Mouse (Mus musculus) frontal cortex, postnatal 14 days (tissue): ENCODE measurements around the gene Olfr223.
"Not testable (repeated sequence)": the region's sequence is repeated elsewhere in the genome, so short reads cannot be mapped to it uniquely, and the experiment has no call there.

ENCODE experiments used
- DNase-seq, 2 experiments: peaks; one replicate each; pipeline ENCODE4 v3.0.0; 2022; ENCODE audit warnings: low spot score in 2 of 2

Olfr223 gene

DNA sequence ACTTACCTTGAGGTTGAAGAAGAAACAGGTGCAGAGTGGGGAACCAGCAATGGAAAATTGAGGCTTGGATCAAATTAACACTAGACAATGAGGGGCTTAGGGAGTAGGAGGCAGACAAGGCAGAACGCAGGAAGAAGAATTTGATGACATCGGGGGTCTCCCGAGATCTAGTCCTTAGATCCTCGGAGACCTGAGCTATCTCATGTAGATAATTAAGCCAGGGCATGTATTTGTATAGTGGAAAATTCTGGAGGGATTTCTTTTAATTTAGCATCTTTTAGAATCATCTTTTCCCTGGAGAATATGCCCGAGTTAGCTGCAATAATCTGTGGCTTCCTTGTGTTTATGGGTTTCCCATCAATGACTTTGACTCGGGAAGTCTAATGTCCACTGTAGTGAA, at the start of gene Olfr223:
Gene Olfr223 (minus strand): TSS at position 101 of the 400 bp plus-strand sequence.
- no peak for DNase-seq

DNA sequence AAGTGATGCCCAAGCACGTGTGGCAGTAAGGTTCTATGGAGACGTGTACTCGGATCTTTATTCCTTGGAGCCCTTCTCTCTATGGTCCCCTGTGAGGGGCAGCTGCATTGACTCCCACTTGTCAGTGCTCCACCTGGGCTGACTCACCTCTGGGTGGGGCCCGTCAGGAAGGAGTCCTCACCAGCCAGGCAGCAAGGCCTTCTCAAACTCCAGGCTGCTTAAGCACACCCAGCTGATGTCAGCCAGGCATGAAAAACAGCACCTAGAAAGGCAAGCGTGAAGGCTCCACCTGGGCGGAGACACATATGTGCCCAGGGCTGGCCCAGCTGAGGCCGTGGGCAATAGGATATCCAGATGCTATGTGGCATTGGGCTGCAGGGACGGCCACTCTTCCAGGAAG, 49.3 kb upstream of the Olfr223 start:
- no peak for DNase-seq

DNA sequence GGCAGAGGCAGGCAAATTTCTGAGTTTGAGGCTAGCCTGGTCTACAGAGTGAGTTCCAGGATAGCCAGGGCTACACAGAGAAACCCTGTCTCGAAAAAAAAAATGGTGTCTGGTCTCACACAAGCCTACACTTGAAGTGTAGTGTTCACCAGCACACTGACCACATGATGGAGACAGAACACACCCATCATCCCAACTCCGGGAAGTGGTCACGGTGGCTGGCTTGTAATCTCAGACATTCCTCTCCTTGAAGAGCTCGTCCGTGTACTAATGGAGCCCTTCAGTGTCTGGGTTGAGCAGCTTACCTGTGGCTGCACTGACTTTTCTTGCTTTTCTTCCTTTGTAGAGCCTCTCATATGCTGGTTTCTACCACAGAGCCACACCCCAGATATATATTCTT, 48.1 kb upstream of the Olfr223 start:
- no peak for DNase-seq

DNA sequence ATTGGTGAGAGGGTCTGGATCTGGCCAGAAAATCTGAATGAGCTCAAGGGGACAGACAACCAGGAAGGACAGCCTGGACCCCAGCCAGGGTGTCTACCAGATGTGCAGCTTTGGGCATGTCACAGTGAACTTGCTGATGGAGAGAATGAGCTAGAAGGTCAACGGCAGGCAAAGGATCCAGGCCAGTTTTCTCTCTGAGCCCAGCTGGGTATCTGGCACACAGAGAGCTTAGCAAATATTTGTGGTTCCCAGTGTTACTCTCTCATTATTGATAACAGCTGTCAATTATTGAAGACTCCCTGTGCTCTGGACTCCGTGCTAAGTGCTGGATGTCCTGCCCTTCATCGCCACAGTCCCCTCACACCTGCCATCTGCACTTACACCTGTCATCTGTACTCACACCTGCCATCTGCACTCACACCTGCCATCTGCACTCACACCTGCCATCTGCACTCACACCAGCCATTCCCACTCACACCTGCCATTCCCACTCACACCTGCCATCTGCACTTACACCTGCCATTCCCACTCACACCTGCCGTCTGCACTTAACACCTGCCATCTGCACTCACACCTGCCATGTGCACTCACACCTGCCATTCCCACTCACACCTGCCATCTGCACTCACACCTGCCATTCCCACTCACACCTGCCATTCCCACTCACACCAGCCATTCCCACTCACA, 47.0 kb upstream of the Olfr223 start:
- DNase-seq: no peak

DNA sequence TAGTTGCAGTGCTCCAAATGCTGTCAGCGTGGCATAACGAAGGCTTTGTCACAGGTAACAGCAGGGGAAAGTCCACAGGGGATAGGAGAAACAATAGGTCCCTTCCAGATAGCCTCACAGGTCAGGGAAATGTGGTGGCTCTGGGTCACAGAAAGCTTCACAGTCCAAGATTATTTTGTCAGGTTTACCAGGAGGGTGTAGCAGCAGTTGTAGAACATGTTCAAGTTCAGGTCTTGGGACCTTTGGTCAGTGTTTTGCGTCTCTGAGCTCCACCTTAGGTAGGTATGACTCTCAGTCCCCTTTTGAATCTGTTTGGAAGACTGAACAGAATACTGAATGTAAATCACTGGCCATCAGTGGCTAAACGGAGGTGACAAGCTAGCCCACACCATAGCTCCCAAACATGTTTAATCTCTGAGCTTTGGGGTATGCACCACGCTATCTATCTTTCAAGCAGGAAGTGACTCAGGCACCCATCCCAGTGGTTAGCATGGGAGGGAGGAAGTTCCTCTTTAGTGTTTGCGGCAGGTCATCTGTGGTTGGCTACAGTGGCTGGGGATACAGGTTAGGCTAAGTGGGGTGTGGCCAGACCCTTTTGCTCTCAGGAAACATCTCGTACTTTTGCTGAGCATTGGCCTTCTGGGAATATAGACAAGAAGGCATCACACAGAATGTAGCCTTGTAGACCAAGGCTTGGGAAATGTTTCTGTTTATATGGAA, 43.8 kb upstream of the Olfr223 start:
- no peak for DNase-seq

DNA sequence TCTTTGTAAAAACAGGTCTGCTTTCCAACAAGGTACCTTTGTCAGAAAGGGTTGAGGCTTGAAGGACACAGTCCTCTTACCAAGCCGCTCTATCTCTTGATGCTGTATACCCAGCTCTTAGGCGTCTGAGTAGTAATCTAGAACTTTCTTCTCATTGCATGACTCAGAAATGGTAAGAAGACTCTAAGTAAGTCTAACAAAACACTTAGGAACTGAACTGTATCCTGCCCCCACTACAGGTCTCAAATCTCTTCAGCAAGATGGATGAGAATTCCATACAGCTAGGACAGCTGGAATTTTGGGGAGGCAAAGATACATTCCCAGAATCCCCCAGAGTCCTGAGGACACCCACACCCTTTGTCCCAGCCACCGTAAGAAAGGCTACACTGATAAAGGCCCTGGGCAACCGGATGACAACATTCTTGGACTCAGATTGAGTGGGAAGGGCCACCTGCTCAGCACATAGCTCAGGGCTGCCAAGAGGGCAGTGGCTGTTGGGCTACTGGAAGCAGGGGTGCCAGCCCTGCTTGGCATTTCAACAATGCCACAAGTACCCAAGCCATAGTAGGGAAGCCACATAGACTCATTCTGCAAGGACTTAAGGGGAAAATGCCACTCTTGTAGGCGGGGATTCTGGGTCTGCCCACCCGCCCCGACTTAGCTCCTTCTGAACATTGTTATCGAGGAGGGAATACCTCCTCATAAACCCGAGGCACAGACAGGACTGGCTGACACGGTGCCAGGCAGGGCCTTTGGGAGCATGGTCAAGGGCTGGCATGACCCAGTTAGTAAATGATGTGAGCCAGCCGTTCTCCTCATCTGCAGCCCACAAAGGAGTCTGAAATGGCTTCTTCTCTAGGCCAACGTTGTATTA, 43.0 kb upstream of the Olfr223 start:
- no peak for DNase-seq

DNA sequence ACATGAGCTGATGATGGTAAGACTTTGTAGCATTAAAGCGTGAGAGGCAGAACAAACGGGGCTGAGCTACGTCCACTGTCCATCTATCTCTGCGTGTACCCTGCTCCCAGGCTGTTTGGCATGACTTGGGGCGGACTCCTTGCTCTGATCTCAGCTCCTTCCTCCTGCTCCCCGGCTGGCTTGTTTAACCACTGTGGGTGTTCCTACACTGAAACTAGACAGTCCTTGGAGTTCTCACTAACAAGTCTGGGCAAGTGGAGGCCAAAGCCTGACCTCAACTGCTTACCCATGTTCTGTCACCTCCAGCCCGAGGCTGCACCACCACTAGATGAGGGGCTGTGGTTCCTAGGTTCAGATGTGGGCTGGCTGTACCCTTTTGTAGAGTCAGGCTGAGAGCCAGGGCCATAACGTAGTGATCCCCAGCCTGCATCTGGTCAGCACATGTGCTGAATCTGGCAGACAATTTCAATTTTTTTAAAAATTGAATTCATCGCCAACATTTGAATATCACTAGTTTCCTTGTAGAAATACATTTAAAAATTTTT, 42.2 kb upstream of the Olfr223 start:
- no peak for DNase-seq

DNA sequence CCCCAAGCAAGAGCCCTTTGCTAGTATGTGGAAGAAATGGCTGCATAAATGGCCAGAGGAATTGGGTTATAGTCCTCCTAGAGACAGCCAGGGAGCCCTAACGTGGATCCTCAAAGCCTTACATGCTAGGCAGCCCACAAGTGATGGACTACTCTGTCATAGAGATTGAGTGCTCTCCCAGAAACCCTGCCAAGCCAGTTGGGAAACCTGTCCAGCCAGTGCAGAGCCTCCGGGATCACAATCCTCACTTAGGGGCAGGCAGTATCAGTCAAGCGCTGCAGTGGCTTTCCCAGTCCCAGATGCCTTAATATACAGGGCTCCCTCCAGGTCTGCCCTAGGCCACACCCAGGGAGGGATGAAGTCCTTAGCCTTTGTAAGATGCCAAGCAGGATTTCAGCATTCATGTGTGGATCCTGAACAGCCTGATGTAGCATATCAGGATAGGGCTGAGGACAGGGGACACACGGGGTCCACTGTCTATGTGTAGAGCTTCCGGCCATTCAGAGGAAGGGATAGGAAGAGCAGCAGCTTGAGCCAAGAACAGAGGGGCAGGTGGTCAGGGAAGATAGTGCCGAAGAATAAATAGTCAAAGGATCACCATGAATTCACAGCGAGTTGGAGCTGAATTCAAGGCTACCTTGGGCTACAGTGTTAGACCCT, 41.0 kb upstream of the Olfr223 start:
- no peak for DNase-seq

DNA sequence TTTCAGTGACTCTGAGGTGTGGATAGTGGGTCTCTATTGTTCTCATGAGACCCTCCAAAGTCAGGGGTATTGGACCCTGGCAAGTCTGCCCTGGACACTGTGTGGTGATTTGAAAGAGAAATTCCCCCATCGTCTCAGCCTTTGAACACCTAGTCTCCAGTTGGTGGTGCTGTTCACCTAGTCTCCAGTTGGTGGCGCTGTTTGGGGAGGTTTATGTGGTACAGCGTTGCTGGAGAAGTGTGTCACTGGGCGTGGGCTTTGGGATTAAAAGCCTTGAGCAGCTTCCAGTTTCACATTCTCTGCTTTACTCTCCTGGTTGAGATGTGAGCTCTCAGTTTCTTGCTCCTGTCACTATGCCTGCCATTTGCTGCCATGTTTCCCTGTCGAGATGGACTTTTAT, 39.9 kb upstream of the Olfr223 start:
- peak in 1 of 2 experiments; percentile 37 for DNase-seq

DNA sequence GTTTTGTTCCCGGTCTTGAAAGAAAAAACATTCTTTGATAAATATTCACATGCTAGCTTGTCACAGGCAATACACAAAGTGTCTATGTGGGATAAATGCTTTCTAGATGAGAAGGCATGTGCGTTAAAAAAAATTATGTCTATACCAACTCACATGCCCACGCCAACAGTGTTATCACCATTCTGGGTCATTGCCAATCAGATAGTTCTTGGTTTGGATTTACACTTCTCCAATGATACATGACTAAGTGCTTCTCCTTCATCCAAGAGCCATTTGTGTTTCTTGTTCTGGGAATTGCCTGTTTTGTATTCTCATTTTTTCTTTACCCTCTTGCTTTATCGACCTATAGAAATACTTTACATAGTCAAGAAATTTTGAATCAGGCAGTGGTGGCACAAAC, 38.9 kb upstream of the Olfr223 start:
- DNase-seq: no peak

DNA sequence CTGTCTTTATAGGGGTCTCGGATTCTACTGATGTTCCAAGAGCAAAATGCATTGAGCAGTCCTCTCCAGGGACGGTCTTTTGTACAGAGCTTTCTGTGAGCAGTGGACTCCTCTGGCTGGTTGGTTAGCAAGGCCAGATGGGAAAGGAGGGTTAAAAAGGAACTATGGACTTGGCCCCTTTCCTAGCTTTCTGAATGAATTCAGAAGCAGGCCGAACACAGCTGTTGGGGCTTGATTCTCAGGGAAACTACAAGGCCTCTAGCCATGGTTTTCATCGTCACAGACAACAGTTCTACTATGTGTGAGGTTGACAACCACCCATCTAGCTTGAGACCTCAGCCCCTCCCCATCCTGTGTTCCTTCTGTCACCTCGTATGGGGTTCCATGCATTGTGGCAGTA, 36.8 kb upstream of the Olfr223 start:
- no peak for DNase-seq

DNA sequence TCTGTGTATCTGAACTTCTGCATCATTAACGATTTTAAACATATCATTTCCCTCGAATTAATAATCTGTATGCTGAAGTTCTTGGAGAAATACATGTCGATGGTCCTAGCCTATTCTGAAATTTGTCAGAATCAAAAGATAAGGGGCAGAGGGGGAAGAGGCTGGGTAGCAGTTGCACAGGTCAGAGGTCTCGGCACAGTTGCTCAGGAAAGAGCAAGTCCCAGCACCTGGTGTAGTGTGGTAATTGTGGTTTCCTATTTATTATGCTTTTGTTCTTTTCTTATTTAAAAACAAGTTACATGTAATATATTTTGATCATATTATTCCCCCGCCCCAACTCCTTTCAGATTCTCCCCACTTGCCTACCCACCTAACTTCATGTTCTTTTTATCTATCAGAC, 35.1 kb upstream of the Olfr223 start:
- no peak for DNase-seq

DNA sequence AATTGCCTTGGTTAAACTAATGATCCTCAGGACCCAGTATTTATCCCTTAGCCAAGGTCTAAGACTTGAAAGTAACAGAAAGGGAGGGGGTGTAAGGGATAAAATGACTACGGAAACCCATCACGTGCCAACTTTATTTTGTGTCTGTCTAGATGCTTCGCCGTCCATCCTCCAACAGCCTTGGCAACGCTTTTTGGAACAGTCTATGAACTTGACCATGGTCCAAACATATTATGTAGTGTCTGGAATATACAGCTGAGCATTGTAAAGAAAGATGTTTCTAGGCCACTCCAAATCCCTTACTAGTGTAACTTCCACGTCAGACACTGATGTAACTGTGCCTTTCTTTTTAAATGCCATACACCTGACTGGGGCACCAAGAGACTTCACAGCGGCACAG, 33.1 kb upstream of the Olfr223 start:
- no peak for DNase-seq

DNA sequence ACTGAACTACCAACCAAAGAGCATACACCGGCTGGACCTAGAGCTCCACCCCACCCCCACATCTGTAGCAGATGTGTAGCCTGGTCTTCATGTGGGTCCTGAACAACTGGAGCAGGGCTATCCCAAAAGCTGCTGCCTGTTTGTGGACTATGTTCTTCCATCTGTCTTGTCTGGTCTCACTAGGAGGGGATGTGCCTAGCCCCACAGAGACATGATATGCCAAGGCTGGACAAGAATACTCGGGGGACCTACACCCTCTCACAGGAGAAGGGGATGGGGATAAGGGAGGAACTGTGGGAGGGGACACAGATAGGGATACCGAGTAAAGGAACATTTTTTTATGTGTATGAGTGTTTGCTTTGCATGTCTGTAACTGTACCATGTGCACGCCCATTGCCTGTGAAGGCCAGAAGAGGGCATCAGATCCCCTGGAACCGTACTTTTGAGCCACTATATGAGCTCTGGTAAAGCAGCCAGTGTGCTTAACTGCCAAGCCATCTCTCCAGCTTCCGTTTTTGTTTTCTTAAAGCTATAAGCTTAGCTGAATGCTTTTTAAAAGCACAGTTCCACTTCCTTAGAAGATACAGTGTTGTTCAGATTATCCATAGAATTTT, 31.0 kb upstream of the Olfr223 start:
- DNase-seq: peak; percentile 22 to 57

DNA sequence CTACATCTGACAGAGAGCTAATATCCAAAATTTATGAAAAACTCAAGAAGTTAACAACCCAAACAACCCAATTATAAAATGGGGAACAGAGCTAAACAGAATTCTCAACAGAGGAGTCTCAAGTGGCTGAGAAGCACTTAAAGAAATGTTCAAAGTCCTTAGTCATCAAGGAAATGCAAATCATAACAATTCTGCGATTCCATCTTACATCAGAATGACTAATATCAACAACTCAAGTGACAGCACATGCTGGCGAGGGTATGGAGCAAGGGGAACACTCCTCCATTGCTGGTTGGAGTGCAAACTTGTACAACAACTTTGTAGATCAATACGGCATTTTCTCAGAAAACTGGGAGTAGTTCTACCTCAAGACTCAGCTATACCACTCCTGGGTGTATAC, 29.1 kb upstream of the Olfr223 start:
- DNase-seq: no peak

DNA sequence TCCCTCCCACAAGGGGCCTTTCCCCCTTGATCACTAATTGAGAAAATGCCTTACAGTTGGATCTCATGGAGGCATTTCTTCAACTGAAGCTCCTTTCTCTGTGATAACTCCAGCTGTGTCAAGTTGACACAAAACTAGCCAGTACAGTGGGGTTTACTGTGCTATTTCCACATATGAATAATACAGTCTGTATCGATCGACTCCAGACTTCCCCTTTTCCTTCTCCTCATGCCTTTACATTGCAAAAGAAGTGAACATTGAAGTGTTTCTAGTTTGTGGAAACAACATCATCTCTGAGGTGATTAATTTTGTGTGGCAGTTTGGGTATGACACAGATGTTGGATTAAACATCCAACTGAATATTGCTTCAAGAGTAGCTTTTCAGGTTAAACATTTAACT, 23.9 kb upstream of the Olfr223 start:
- DNase-seq: not testable (repeated sequence)

DNA sequence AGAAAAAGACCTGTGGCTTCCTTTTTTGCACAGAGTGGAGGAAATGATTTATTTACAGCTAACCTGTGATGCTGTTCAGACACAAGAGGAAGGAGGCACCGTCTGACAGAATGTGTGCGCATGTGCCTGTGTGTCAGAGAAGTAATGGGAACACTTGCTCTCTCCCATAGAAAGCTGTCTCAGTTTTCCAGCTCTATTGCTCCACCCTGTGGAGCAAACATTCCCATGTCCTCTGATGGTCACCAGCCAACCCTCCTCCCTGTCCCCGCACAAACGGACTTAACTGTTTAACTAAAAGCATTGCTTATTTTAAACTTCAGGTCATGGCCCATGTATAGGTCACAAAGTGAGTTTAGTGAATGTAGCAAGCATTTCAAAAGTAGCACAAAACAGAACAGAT, 21.0 kb upstream of the Olfr223 start:
- no peak for DNase-seq

DNA sequence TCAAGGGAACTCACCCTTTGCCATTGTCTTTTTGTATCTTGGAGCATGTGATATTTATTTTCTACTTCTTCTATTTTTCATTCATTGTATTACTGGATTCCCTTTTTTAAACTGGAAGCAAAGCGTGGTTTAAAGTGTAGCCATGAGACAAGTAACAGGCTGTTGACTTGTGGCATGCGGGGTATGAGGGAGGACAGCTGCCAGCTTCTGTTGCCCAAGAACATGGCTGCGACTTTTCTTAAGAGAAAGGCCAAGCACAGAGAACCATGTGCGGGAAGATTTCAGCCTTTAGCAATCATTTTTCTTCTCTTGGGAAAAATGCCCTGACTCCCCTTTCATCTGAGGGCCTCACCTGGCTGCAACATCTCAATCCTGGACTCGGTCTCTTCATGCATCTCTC, 18.6 kb upstream of the Olfr223 start:
- no peak for DNase-seq

DNA sequence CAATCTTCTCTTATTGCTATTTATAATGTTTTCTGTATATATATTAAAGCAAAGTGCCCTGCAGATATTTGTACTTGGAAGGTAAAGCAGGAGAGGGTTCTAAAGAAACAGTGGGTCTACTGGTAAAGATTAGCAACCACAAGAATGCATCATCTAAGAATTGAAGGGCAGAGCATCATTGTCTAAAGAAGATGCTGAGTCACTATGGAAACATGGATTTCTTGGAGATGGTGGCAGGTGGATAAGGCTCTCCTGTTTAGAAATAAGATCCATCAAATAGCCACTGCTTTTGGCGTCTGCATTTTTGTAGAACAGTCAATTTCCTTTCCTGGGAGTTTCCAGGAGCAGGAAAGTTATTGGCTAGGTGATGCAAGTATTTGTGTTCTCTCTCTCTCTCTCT, 9.2 kb upstream of the Olfr223 start:
- no peak for DNase-seq

DNA sequence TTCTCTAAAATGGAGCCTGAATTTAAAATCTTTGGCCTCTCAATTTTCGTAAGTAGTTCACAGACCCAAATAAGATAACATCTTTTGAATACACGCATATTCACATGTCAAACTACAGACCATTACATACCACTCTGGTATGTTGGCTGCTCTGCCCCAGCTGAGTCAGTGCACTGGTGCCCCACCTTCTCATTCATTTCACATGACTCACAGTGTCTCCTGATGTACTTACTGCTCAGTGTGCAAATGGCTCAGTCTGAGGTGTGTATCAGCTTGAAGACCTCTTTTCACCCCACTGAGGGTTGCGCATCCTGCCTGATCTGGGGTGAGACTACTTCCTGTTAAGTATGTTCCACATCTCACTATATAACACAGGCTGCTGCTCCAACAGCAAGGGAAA, 7.8 kb upstream of the Olfr223 start:
- DNase-seq: no peak

DNA sequence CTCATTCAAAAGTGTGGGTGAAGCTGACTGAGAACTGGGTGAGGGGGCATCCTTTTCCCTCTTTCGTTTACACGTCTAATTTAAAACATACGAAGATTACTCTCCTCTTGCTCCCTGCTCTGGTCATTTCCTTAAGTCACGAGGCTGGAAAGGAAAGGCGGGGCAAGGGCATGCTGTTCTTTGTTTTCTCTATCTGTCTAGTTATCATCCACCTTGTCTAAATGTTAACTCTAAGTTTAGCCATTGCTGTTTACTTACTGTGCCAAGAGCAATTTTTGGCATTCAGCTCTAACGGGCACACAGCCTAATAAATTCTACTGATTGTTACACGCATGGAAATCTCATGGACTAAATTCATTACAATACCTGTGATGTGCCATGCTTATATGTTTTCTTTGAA, 6.1 kb upstream of the Olfr223 start:
- no peak for DNase-seq
